Mouse (Mus musculus): ENCODE measurements at regions not wholly inside any gene's neighbourhood (a gene's known extent, or its start where the extent isn't known, plus 50 kb on each side); places are given as distances from the start of the nearest gene placed in this dataset.
A peak's percentile ranks its signal among the peaks of the same experiment; 100 is the strongest.

GRCm38 (mm10) chr1:76453160-76453710, 907.2 kb downstream of the Slc4a3 start:
- no peaks in the 10 kb centered on the region for H3K27me3 ChIP-seq
- no peaks in the 10 kb centered on the region for H3K9me3 ChIP-seq
- no peaks in the 10 kb centered on the region for H3K36me3 ChIP-seq
- H3K4me1 ChIP-seq (replicated peaks), result peaks cover 15% of the 10 kb centered on the region
- no peak overlapping the region for H3K9ac ChIP-seq
- WGBS, result 56% methylated on average over 7 of the region's 7 CpGs
- H3K4me2 ChIP-seq, result no peak overlapping the region
- no peak overlapping the region for H3K4me3 ChIP-seq
- no peak for ATAC-seq (ENCODE audit: low read depth)
- no peak overlapping the region for H3K27ac ChIP-seq (replicated peaks)

- H3K9me3 ChIP-seq, result no peaks in the 10 kb centered on the region
- no peak overlapping the region for H3K9ac ChIP-seq
- no peak overlapping the region for H3K4me3 ChIP-seq
- H3K4me1 ChIP-seq (replicated peaks), result no peaks in the 10 kb centered on the region
- no peak overlapping the region for H3K4me2 ChIP-seq
- H3K36me3 ChIP-seq, result no peaks in the 10 kb centered on the region
- no peak overlapping the region for H3K27ac ChIP-seq (replicated peaks)
- no peak for ATAC-seq (ENCODE audit: low read depth)
- no peaks in the 10 kb centered on the region for H3K27me3 ChIP-seq
- 87% methylated on average over 2 of the region's 2 CpGs for WGBS
Observed at GRCm38 (mm10) chr1:76466562-76466961, 920.5 kb downstream of the Slc4a3 start.

DNA sequence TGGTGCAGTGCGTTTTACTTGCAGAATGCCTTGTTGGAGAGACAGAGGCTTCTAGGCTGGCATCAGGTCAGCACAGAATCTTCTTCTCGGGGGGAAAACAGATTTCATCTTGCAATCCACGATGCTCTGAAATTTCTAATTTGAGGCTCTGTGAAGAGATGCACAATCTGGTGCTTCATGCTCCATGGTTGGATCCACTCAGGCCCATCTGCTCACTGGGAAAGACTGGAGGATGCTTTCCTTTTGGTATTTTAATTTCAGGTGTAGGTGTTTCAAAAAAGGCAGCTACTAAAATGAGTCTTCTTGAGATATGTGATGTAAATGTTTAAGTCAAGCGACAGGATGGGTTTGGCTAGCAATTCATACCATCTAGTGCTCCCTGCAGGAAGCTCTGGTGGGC, 938.1 kb downstream of the Slc4a3 start:
- no peak overlapping the region for H3K27ac ChIP-seq (replicated peaks)
- H3K4me3 ChIP-seq, result no peak overlapping the region
- H3K4me2 ChIP-seq, result no peak overlapping the region
- no peaks in the 10 kb centered on the region for H3K27me3 ChIP-seq
- no peaks in the 10 kb centered on the region for H3K36me3 ChIP-seq
- no peak overlapping the region for H3K9ac ChIP-seq
- WGBS, result 89% methylated on average over 4 of the region's 4 CpGs
- no peak for ATAC-seq (ENCODE audit: low read depth)
- no peaks in the 10 kb centered on the region for H3K9me3 ChIP-seq
- H3K4me1 ChIP-seq (replicated peaks), result peaks cover 5% of the 10 kb centered on the region; the same call in 1 of the 2 replicates

DNA sequence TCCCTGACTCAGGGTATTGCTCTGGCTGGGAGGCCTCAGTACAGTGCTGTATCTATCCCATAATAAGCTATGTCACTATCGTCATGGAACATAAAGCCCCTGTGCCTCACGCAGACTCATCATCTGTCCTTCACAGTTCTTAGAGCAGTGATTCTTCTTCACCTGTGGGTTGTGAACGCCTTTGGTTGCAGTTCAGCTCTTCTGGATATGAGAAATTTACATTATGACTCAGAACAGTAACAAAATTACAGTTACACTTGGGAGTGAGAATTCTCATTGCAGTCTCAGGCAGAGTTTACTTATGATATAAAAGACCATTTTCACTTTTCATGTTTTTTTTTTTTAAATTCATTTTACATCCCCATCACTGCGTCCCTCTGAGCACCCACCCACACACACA, 941.4 kb downstream of the Slc4a3 start:
- H3K4me3 ChIP-seq, result no peak overlapping the region
- no peak overlapping the region for H3K9ac ChIP-seq
- ATAC-seq (ENCODE audit: low read depth), result no peak
- H3K36me3 ChIP-seq, result no peaks in the 10 kb centered on the region
- WGBS, result 77% methylated on average over 4 of the region's 4 CpGs
- H3K27me3 ChIP-seq, result no peaks in the 10 kb centered on the region
- H3K27ac ChIP-seq (replicated peaks), result no peak overlapping the region
- no peak overlapping the region for H3K4me2 ChIP-seq
- peaks cover 30% of the 10 kb centered on the region for H3K4me1 ChIP-seq (replicated peaks)
- no peaks in the 10 kb centered on the region for H3K9me3 ChIP-seq

GRCm38 (mm10) chr1:76489681-76490492, 943.8 kb downstream of the Slc4a3 start:
- Histone ChIP-seq H3K27ac (replicated peaks) (peak overlapping the region; percentile 54; the same call in 1 of the 2 replicates), H3K9me3 (no peaks in the 10 kb centered on the region), H3K4me1 (replicated peaks) (peaks cover 30% of the 10 kb centered on the region), H3K36me3 (no peaks in the 10 kb centered on the region), H3K27me3 (no peaks in the 10 kb centered on the region), H3K4me2 (no peak overlapping the region), H3K9ac (no peak overlapping the region), H3K4me3 (no peak overlapping the region)
- WGBS, result 45% methylated on average over 12 of the region's 12 CpGs
- ATAC-seq (ENCODE audit: low read depth), result no peak

- 29% methylated on average over 7 of the region's 7 CpGs for WGBS
- Histone ChIP-seq H3K4me2 (peak overlapping the region; percentile 35), H3K9ac (peak overlapping the region; percentile 26; the same call in 1 of the 2 replicates), H3K36me3 (no peaks in the 10 kb centered on the region), H3K4me3 (no peak overlapping the region), H3K9me3 (no peaks in the 10 kb centered on the region), H3K27me3 (no peaks in the 10 kb centered on the region), H3K4me1 (replicated peaks) (peaks cover 30% of the 10 kb centered on the region), H3K27ac (replicated peaks) (peak overlapping the region; percentile 64)
- peak; percentile 74 for ATAC-seq (ENCODE audit: low read depth)
Observed at GRCm38 (mm10) chr1:76490719-76491118, 944.7 kb downstream of the Slc4a3 start.

- Histone ChIP-seq H3K4me2 (peak overlapping the region; percentile 35), H3K27me3 (no peaks in the 10 kb centered on the region), H3K9me3 (no peaks in the 10 kb centered on the region), H3K4me1 (replicated peaks) (peaks cover 30% of the 10 kb centered on the region), H3K27ac (replicated peaks) (peak overlapping the region; percentile 64), H3K4me3 (no peak overlapping the region), H3K36me3 (no peaks in the 10 kb centered on the region), H3K9ac (peak overlapping the region; percentile 26; the same call in 1 of the 2 replicates)
- peak; percentile 77 for ATAC-seq (ENCODE audit: low read depth)
- 28% methylated on average over 4 of the region's 4 CpGs for WGBS
Observed at GRCm38 (mm10) chr1:76491187-76491586, 945.1 kb downstream of the Slc4a3 start.

GRCm38 (mm10) chr1:76505150-76505549, 959.1 kb downstream of the Slc4a3 start:
- Histone ChIP-seq H3K4me1 (replicated peaks) (no peaks in the 10 kb centered on the region), H3K27ac (replicated peaks) (no peak overlapping the region), H3K9ac (no peak overlapping the region), H3K9me3 (no peaks in the 10 kb centered on the region), H3K4me2 (no peak overlapping the region), H3K4me3 (no peak overlapping the region), H3K36me3 (no peaks in the 10 kb centered on the region), H3K27me3 (no peaks in the 10 kb centered on the region)
- no peak for ATAC-seq (ENCODE audit: low read depth)

DNA sequence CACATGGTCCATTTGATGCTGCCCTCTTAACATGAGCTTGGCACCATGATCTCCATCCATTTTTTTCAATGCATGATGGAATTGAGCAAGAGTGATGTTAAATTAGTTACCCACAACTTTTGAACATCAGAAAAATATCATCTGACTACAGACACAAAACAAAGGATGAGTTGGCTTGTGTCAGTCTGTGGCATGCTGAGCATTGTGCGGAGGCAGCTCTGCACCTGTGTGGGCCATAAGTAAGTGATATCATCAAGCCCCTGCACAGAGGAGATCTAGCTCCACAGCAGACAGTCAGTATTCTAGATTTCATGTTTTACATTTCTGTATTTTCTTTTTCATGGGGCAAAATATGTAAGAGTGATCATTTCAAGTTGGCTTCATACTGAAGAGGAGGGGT, 962.8 kb downstream of the Slc4a3 start:
- Histone ChIP-seq H3K4me3 (no peak overlapping the region), H3K36me3 (no peaks in the 10 kb centered on the region), H3K9me3 (no peaks in the 10 kb centered on the region), H3K4me1 (replicated peaks) (no peaks in the 10 kb centered on the region), H3K4me2 (no peak overlapping the region), H3K27ac (replicated peaks) (no peak overlapping the region), H3K27me3 (no peaks in the 10 kb centered on the region), H3K9ac (no peak overlapping the region)
- WGBS, result 95% methylated on average over 1 of the region's 1 CpGs
- no peak for ATAC-seq (ENCODE audit: low read depth)

- ATAC-seq (ENCODE audit: low read depth), result no peak
- Histone ChIP-seq H3K36me3 (no peaks in the 10 kb centered on the region), H3K9me3 (no peaks in the 10 kb centered on the region), H3K4me3 (no peak overlapping the region), H3K27ac (replicated peaks) (no peak overlapping the region), H3K4me2 (no peak overlapping the region), H3K9ac (no peak overlapping the region), H3K4me1 (replicated peaks) (no peaks in the 10 kb centered on the region), H3K27me3 (no peaks in the 10 kb centered on the region)
- 88% methylated on average over 3 of the region's 3 CpGs for WGBS
Observed at GRCm38 (mm10) chr1:76509486-76509885, 963.4 kb downstream of the Slc4a3 start.

DNA sequence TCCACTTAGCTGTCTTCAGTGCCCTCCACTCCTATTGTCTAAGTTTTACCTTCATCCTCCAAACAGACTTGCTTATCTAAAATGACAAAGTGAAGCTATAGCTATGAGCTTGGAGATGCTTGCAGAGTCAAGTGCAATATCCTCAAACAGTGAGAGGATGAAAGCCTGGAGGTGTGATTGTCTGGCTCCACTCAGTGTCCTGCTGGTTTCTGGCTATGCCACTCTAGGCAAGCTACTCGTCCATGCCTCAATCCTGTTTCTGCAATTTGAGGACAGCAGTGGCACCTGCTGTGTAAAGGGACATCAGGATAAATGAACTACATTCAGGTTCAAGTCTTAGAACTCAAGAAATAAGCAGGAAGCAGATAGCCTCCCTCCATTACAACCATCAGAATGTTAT, 966.1 kb downstream of the Slc4a3 start:
- Histone ChIP-seq H3K4me2 (no peak overlapping the region), H3K9me3 (no peaks in the 10 kb centered on the region), H3K36me3 (no peaks in the 10 kb centered on the region), H3K27me3 (no peaks in the 10 kb centered on the region), H3K4me3 (no peak overlapping the region), H3K27ac (replicated peaks) (no peak overlapping the region), H3K4me1 (replicated peaks) (no peaks in the 10 kb centered on the region), H3K9ac (no peak overlapping the region)
- ATAC-seq (ENCODE audit: low read depth), result no peak
- WGBS, result 52% methylated on average over 1 of the region's 1 CpGs

DNA sequence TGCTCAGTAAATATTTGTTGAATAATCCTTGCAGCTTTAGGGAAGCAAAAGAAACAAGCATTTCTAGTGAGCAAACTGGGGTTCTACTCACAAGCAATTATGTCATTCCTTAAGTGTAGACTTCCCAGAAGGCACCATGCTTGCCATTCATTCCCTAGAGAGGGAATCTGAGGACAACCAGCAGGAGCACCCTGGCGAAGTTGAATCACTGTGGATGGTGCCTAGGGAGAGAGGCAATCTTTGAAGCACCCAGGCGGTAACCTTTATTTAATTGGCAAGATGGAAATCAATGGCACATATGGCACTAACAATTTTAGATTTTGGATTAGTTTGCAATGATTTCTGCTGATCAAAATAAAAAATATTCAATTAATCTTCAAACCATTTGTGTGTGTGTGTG, 967.4 kb downstream of the Slc4a3 start:
- no peaks in the 10 kb centered on the region for H3K36me3 ChIP-seq
- WGBS, result 82% methylated on average over 2 of the region's 2 CpGs
- H3K9ac ChIP-seq, result no peak overlapping the region
- no peaks in the 10 kb centered on the region for H3K4me1 ChIP-seq (replicated peaks)
- no peak for ATAC-seq (ENCODE audit: low read depth)
- no peak overlapping the region for H3K4me2 ChIP-seq
- no peaks in the 10 kb centered on the region for H3K27me3 ChIP-seq
- H3K9me3 ChIP-seq, result no peaks in the 10 kb centered on the region
- H3K4me3 ChIP-seq, result no peak overlapping the region
- no peak overlapping the region for H3K27ac ChIP-seq (replicated peaks)

DNA sequence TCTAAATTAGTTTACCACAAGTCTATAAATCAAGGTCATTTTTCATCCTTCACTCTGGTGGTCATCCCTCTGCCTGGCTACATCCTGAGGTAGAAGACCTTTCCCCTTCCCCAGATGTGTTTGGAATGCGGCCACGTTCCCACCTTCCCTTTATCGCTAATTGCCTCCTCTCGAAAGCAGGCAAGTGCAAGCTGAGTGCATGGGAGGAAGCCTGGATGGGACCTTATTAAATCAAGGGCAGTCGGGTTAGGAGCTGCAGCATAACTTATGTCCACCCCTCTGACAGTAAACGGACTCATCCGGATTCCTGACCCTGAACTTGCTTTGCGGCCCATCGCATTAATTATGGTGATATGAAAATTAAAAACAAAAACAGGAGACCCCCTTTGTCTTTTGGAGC, 983.5 kb downstream of the Slc4a3 start:
- no peaks in the 10 kb centered on the region for H3K9me3 ChIP-seq
- H3K4me1 ChIP-seq (replicated peaks), result no peaks in the 10 kb centered on the region
- WGBS, result 79% methylated on average over 9 of the region's 9 CpGs
- H3K4me2 ChIP-seq, result no peak overlapping the region
- no peak overlapping the region for H3K4me3 ChIP-seq
- H3K9ac ChIP-seq, result no peak overlapping the region
- no peaks in the 10 kb centered on the region for H3K27me3 ChIP-seq
- H3K27ac ChIP-seq (replicated peaks), result no peak overlapping the region
- ATAC-seq (ENCODE audit: low read depth), result no peak
- H3K36me3 ChIP-seq, result no peaks in the 10 kb centered on the region
